Mouse (Mus musculus) spleen, adult 2 months (tissue): ENCODE measurements around the gene Gm10282.

Source experiments
- CTCF ChIP-seq: fragments of 200-500 bp; IDR thresholded peaks from 2 replicates; pipeline ENCODE4 v1.5.1; 2011; ENCODE audit warnings: mild to moderate bottlenecking, inconsistent platforms; ENCODE audit not compliant: insufficient read depth, insufficient read length, insufficient replicate concordance; ENCODE audit errors: extremely low read depth
- POLR2A ChIP-seq: fragments of 200-500 bp; IDR thresholded peaks from 2 replicates; pipeline ENCODE4 v1.6.1; 2011; ENCODE audit warnings: low read depth, low read length, inconsistent platforms

GRCm38 (mm10) chr8:72273807-72274206 is 31.3 kb downstream of the Gm10282 start:
- TF ChIP-seq CTCF (no peak), POLR2A (no peak)
